Mouse (Mus musculus): ENCODE measurements around the gene 4930469K13Rik. TPM values are rescaled to one million over a fixed set of nuclear protein-coding genes. Genes with fewer than 3 reads are reported as not detected.

Gene 4930469K13Rik
- polyA plus RNA-seq, 1 experiment from 2014 or later, result not detected

GRCm38 (mm10) chr11:33951684-33952625 is 146.4 kb downstream of the 4930469K13Rik start:
- WGBS, result 88% methylated on average over 8 of the region's 8 CpGs
- Histone ChIP-seq H3K4me3 (ENCODE audit: low read depth, low read length) (no peak overlapping the region), H3K9me3 (replicated peaks; ENCODE audit: control insufficient read depth, low read length, poor library complexity, severe bottlenecking) (no peaks in the 10 kb centered on the region), H3K27me3 (ENCODE audit: control insufficient read depth, insufficient read depth, low read depth, low read length) (no peaks in the 10 kb centered on the region), H3K27ac (ENCODE audit: low read length) (no peak overlapping the region), H3K4me1 (ENCODE audit: control insufficient read depth, insufficient read depth, low read length) (no peaks in the 10 kb centered on the region; the same call in 1 of the 2 replicates), H3K9ac (ENCODE audit: low read depth, low read length) (no peak overlapping the region), H3K36me3 (ENCODE audit: control insufficient read depth, insufficient read depth, low read length) (no peaks in the 10 kb centered on the region), H3K4me2 (ENCODE audit: low read length) (no peak overlapping the region)
- ATAC-seq, result no peak

- Histone ChIP-seq H3K4me3 (ENCODE audit: low read depth, low read length) (no peak overlapping the region), H3K9me3 (replicated peaks; ENCODE audit: control insufficient read depth, low read length, poor library complexity, severe bottlenecking) (no peaks in the 10 kb centered on the region), H3K4me1 (ENCODE audit: control insufficient read depth, insufficient read depth, low read length) (no peaks in the 10 kb centered on the region; the same call in 1 of the 2 replicates), H3K27me3 (ENCODE audit: control insufficient read depth, insufficient read depth, low read depth, low read length) (no peaks in the 10 kb centered on the region), H3K27ac (ENCODE audit: low read length) (no peak overlapping the region), H3K36me3 (ENCODE audit: control insufficient read depth, insufficient read depth, low read length) (no peaks in the 10 kb centered on the region), H3K4me2 (ENCODE audit: low read length) (no peak overlapping the region), H3K9ac (ENCODE audit: low read depth, low read length) (no peak overlapping the region)
- ATAC-seq, result no peak
- 29% methylated on average over 5 of the region's 5 CpGs for WGBS
These were observed 147.2 kb downstream of the 4930469K13Rik start for GRCm38 (mm10) chr11:33951155-33951554.

GRCm38 (mm10) chr11:33946501-33946900 is 151.9 kb downstream of the 4930469K13Rik start:
- Histone ChIP-seq H3K36me3 (ENCODE audit: control insufficient read depth, insufficient read depth, low read length) (no peaks in the 10 kb centered on the region), H3K27ac (ENCODE audit: low read length) (no peak overlapping the region), H3K9me3 (replicated peaks; ENCODE audit: control insufficient read depth, low read length, poor library complexity, severe bottlenecking) (no peaks in the 10 kb centered on the region), H3K4me3 (ENCODE audit: low read depth, low read length) (no peak overlapping the region), H3K27me3 (ENCODE audit: control insufficient read depth, insufficient read depth, low read depth, low read length) (no peaks in the 10 kb centered on the region), H3K4me1 (ENCODE audit: control insufficient read depth, insufficient read depth, low read length) (no peaks in the 10 kb centered on the region; the same call in 1 of the 2 replicates), H3K9ac (ENCODE audit: low read depth, low read length) (no peak overlapping the region), H3K4me2 (ENCODE audit: low read length) (no peak overlapping the region)
- 86% methylated on average over 4 of the region's 4 CpGs for WGBS
- no peak for ATAC-seq

- no peak for ATAC-seq
- no peak overlapping the region for H3K4me3 ChIP-seq (ENCODE audit: low read depth, low read length)
- H3K27ac ChIP-seq (ENCODE audit: low read length), result no peak overlapping the region
- no peaks in the 10 kb centered on the region for H3K27me3 ChIP-seq (ENCODE audit: control insufficient read depth, insufficient read depth, low read depth, low read length)
- WGBS, result 88% methylated on average over 9 of the region's 9 CpGs
- H3K4me1 ChIP-seq (ENCODE audit: control insufficient read depth, insufficient read depth, low read length), result no peaks in the 10 kb centered on the region
- no peaks in the 10 kb centered on the region for H3K9me3 ChIP-seq (replicated peaks; ENCODE audit: control insufficient read depth, low read length, poor library complexity, severe bottlenecking)
- no peak overlapping the region for H3K4me2 ChIP-seq (ENCODE audit: low read length)
- H3K36me3 ChIP-seq (ENCODE audit: control insufficient read depth, insufficient read depth, low read length), result no peaks in the 10 kb centered on the region
- H3K9ac ChIP-seq (ENCODE audit: low read depth, low read length), result no peak overlapping the region
These were observed 153.5 kb downstream of the 4930469K13Rik start for GRCm38 (mm10) chr11:33944786-33945328.

GRCm38 (mm10) chr11:33944067-33944785 is 154.1 kb downstream of the 4930469K13Rik start:
- no peak overlapping the region for H3K4me2 ChIP-seq (ENCODE audit: low read length)
- no peaks in the 10 kb centered on the region for H3K9me3 ChIP-seq (replicated peaks; ENCODE audit: control insufficient read depth, low read length, poor library complexity, severe bottlenecking)
- H3K4me1 ChIP-seq (ENCODE audit: control insufficient read depth, insufficient read depth, low read length), result no peaks in the 10 kb centered on the region
- no peak overlapping the region for H3K4me3 ChIP-seq (ENCODE audit: low read depth, low read length)
- no peaks in the 10 kb centered on the region for H3K27me3 ChIP-seq (ENCODE audit: control insufficient read depth, insufficient read depth, low read depth, low read length)
- ATAC-seq, result no peak
- 70% methylated on average over 4 of the region's 4 CpGs for WGBS
- H3K36me3 ChIP-seq (ENCODE audit: control insufficient read depth, insufficient read depth, low read length), result no peaks in the 10 kb centered on the region
- H3K9ac ChIP-seq (ENCODE audit: low read depth, low read length), result no peak overlapping the region
- H3K27ac ChIP-seq (ENCODE audit: low read length), result no peak overlapping the region

GRCm38 (mm10) chr11:33943565-33943964 is 154.8 kb downstream of the 4930469K13Rik start:
- 63% methylated on average over 1 of the region's 1 CpGs for WGBS
- ATAC-seq, result no peak
- Histone ChIP-seq H3K9me3 (replicated peaks; ENCODE audit: control insufficient read depth, low read length, poor library complexity, severe bottlenecking) (no peaks in the 10 kb centered on the region), H3K27ac (ENCODE audit: low read length) (no peak overlapping the region), H3K4me3 (ENCODE audit: low read depth, low read length) (no peak overlapping the region), H3K27me3 (ENCODE audit: control insufficient read depth, insufficient read depth, low read depth, low read length) (no peaks in the 10 kb centered on the region), H3K36me3 (ENCODE audit: control insufficient read depth, insufficient read depth, low read length) (no peaks in the 10 kb centered on the region), H3K4me1 (ENCODE audit: control insufficient read depth, insufficient read depth, low read length) (no peaks in the 10 kb centered on the region), H3K9ac (ENCODE audit: low read depth, low read length) (no peak overlapping the region), H3K4me2 (ENCODE audit: low read length) (no peak overlapping the region)

- 89% methylated on average over 4 of the region's 4 CpGs for WGBS
- no peak for ATAC-seq
- Histone ChIP-seq H3K4me2 (ENCODE audit: low read length) (no peak overlapping the region), H3K4me3 (ENCODE audit: low read depth, low read length) (no peak overlapping the region), H3K9me3 (replicated peaks; ENCODE audit: control insufficient read depth, low read length, poor library complexity, severe bottlenecking) (no peaks in the 10 kb centered on the region), H3K27ac (ENCODE audit: low read length) (no peak overlapping the region), H3K9ac (ENCODE audit: low read depth, low read length) (no peak overlapping the region), H3K27me3 (ENCODE audit: control insufficient read depth, insufficient read depth, low read depth, low read length) (no peaks in the 10 kb centered on the region), H3K36me3 (ENCODE audit: control insufficient read depth, insufficient read depth, low read length) (no peaks in the 10 kb centered on the region), H3K4me1 (ENCODE audit: control insufficient read depth, insufficient read depth, low read length) (no peaks in the 10 kb centered on the region)
These were observed 158.8 kb downstream of the 4930469K13Rik start for GRCm38 (mm10) chr11:33939456-33940113.

- H3K4me1 ChIP-seq (ENCODE audit: control insufficient read depth, insufficient read depth, low read length), result no peaks in the 10 kb centered on the region
- H3K9me3 ChIP-seq (replicated peaks; ENCODE audit: control insufficient read depth, low read length, poor library complexity, severe bottlenecking), result no peaks in the 10 kb centered on the region
- no peak overlapping the region; the same call in 1 of the 2 replicates for H3K9ac ChIP-seq (ENCODE audit: low read depth, low read length)
- H3K4me3 ChIP-seq (ENCODE audit: low read depth, low read length), result no peak overlapping the region
- 40% methylated on average over 7 of the region's 7 CpGs for WGBS
- no peaks in the 10 kb centered on the region for H3K27me3 ChIP-seq (ENCODE audit: control insufficient read depth, insufficient read depth, low read depth, low read length)
- no peak overlapping the region for H3K4me2 ChIP-seq (ENCODE audit: low read length)
- no peak overlapping the region for H3K27ac ChIP-seq (ENCODE audit: low read length)
- ATAC-seq, result peak; percentile 14; the same call in 1 of the 2 replicates
- H3K36me3 ChIP-seq (ENCODE audit: control insufficient read depth, insufficient read depth, low read length), result no peaks in the 10 kb centered on the region
These were observed 159.6 kb downstream of the 4930469K13Rik start for GRCm38 (mm10) chr11:33938561-33939274.

All from midbrain, embryonic 16.5 days (tissue).